Mouse (Mus musculus) midbrain, embryonic 11.5 days (tissue): ENCODE measurements at regions not wholly inside any gene's neighbourhood (a gene's known extent, or its start where the extent isn't known, plus 50 kb on each side); places are given as distances from the start of the nearest gene placed in this dataset.
A peak's percentile ranks its signal among the peaks of the same experiment; 100 is the strongest.

Source experiments
- ATAC-seq: fragments of 200-750 bp; cut with Nextera tagmentation; 2 replicates; pipeline ENCODE4 v1.8.0; 2017; ENCODE audit warnings: moderate TSS enrichment, moderate library complexity; ENCODE audit not compliant: low FRiP score
- DNase-seq: peaks from one replicate; pipeline ENCODE4 v3.0.0; 2015; ENCODE audit warnings: low spot score; ENCODE audit errors: missing footprints
- H3K27ac ChIP-seq: fragments of 300-500 bp; sonication (generic); 2 replicates; pipeline ENCODE4 v1.5.1; 2014; ENCODE audit warnings: low read depth, low read length
- H3K27me3 ChIP-seq: fragments of 300-500 bp; sonication (generic); 2 replicates; pipeline ENCODE4 v1.6.1; 2014; ENCODE audit warnings: mild to moderate bottlenecking, low read length, moderate library complexity, mixed read lengths; ENCODE audit not compliant: control insufficient read depth, insufficient read depth
- H3K36me3 ChIP-seq: fragments of 300-500 bp; sonication (generic); 2 replicates; pipeline ENCODE4 v1.6.1; 2014; ENCODE audit warnings: mild to moderate bottlenecking, low read length, moderate library complexity, mixed read lengths; ENCODE audit not compliant: control insufficient read depth, insufficient read depth
- H3K4me1 ChIP-seq: fragments of 300-500 bp; sonication (generic); 2 replicates; pipeline ENCODE4 v1.6.1; 2014; ENCODE audit warnings: low read length; ENCODE audit not compliant: control insufficient read depth, insufficient read depth
- H3K4me2 ChIP-seq: fragments of 300-500 bp; sonication (generic); 2 replicates; pipeline ENCODE4 v1.6.1; 2014; ENCODE audit warnings: mild to moderate bottlenecking, moderate library complexity
- H3K4me3 ChIP-seq: fragments of 300-500 bp; sonication (generic); 2 replicates; pipeline ENCODE4 v1.5.1; 2014; ENCODE audit warnings: low read depth, low read length
- H3K9ac ChIP-seq: fragments of 300-500 bp; sonication (generic); 2 replicates; pipeline ENCODE4 v1.6.1; 2014; ENCODE audit warnings: low read length
- H3K9me3 ChIP-seq: fragments of 300-500 bp; sonication (generic); 2 replicates; pipeline ENCODE4 v1.6.1; 2016; ENCODE audit warnings: low read length; ENCODE audit not compliant: control insufficient read depth
- WGBS: fragments of 180-500 bp; shearing (Covaris S2); extraction: QIAGEN DNeasy Blood & Tissue Kit; methylation state at CpG from one replicate; pipeline ENCODE4 v1.1.7; 2014; 5-methylcytosine and 5-hydroxymethylcytosine counted together

DNA sequence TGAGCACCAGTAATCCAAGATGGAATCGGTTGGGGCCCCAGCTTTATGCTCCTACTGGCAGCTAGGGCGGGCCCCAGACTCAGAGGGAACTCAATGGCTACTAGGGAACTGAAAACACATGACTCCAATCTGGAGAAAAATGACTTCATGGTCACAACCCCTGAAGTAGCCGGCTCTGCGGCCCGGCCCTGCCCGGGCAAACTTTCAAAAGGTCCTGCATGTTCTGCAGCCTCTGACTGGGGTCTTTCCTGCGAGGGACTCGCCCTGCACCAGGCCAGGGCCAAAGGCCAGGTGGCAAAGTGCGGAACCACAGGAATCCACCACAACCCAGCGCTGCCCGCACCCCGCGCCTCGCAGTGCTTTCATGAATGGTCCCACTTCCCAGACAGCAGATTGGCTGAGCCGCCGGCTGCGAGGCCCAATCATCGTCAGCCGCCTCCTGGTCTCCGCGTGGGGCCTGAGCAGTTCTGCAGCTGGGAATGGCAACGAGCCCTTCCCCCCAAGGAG lies 91.0 kb upstream of the Ccnd1 start:
- Histone ChIP-seq H3K9ac (peak overlapping the region; percentile 48), H3K4me1 (peaks cover 6% of the 10 kb centered on the region; the same call in 1 of the 2 replicates), H3K27me3 (no peaks in the 10 kb centered on the region), H3K9me3 (no peaks in the 10 kb centered on the region), H3K36me3 (no peaks in the 10 kb centered on the region), H3K4me3 (peak overlapping the region; percentile 22), H3K4me2 (peak overlapping the region; percentile 58), H3K27ac (peak overlapping the region; percentile 52)
- under 1% methylated on average over 22 of the region's 22 CpGs for WGBS
- peak; percentile 96 for ATAC-seq
- DNase-seq, result peak; percentile 97

DNA sequence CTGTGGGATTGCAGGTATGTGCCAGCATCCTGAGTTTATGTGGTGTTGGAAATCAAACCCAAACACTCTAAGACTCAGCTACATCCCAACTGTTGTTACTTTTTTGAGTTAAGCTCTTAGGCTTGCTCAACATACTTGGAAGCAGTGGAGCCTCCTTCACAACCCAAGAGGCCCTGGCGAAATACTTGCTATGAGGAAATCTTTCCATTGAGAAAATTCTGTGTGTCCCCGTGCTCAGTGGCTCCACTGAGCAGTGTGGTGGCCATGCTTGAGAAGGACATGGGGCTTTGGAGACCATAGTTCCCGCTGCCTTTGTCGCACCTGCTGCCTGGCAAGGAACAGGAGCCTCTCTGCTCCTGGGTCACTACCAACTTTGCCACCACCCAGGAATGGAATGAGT lies 89.9 kb upstream of the Ccnd1 start:
- H3K27me3 ChIP-seq, result no peaks in the 10 kb centered on the region
- DNase-seq (peak; percentile 51), ATAC-seq (no peak)
- H3K27ac ChIP-seq, result no peak overlapping the region
- no peaks in the 10 kb centered on the region for H3K9me3 ChIP-seq
- H3K4me1 ChIP-seq, result peaks cover 6% of the 10 kb centered on the region; the same call in 1 of the 2 replicates
- 83% methylated on average over 4 of the region's 4 CpGs for WGBS
- H3K9ac ChIP-seq, result no peak overlapping the region
- H3K4me2 ChIP-seq, result no peak overlapping the region
- H3K4me3 ChIP-seq, result no peak overlapping the region
- H3K36me3 ChIP-seq, result no peaks in the 10 kb centered on the region

GRCm38 (mm10) chr7:145029124-145029523 lies 89.4 kb upstream of the Ccnd1 start:
- Histone ChIP-seq H3K36me3 (no peaks in the 10 kb centered on the region), H3K27me3 (no peaks in the 10 kb centered on the region), H3K4me2 (no peak overlapping the region), H3K4me1 (peaks cover 6% of the 10 kb centered on the region; the same call in 1 of the 2 replicates), H3K9ac (no peak overlapping the region), H3K27ac (no peak overlapping the region), H3K9me3 (no peaks in the 10 kb centered on the region), H3K4me3 (no peak overlapping the region)
- DNase-seq, result peak; percentile 87
- WGBS, result 44% methylated on average over 4 of the region's 4 CpGs
- no peak for ATAC-seq

DNA sequence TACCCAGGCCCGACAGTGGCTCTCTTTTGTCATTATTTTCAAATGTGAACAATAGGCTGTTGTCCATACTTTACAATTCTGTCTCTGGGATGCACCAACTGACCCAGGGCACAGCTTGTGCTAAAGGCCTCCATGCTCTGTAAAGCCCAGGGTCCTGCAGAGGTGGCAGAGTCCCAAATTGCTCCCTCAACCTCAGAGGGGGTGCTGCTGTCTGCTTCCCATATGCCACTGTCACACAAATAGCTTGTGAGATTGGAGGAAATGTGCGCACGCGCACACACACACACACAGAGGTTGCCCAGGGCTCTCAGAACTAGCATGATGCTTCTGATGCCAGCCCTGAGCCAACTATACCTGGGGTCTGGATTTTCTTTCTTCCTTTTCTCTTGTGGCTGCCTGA lies 87.3 kb upstream of the Ccnd1 start:
- 86% methylated on average over 4 of the region's 4 CpGs for WGBS
- peaks cover 5% of the 10 kb centered on the region; the same call in 1 of the 2 replicates for H3K4me1 ChIP-seq
- DNase-seq (peak; percentile 77), ATAC-seq (no peak)
- no peaks in the 10 kb centered on the region for H3K27me3 ChIP-seq
- no peaks in the 10 kb centered on the region for H3K9me3 ChIP-seq
- no peaks in the 10 kb centered on the region for H3K36me3 ChIP-seq
- H3K27ac ChIP-seq, result no peak overlapping the region
- H3K9ac ChIP-seq, result no peak overlapping the region
- H3K4me3 ChIP-seq, result no peak overlapping the region
- H3K4me2 ChIP-seq, result no peak overlapping the region

DNA sequence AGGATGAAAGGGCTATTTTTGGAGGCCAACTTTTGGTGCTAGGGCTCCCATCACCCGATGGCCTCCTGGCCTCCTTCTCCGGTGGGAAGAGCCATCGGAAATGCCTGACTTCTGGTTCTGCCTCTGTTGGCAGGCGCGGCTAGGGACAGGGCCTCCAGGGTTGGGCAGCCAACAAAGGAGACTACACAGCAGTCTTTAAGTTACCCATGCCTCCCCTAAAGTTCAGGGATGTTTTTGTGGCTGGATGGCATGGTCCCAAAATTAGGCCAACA lies 86.2 kb upstream of the Ccnd1 start:
- Histone ChIP-seq H3K36me3 (no peaks in the 10 kb centered on the region), H3K9me3 (no peaks in the 10 kb centered on the region), H3K27me3 (no peaks in the 10 kb centered on the region), H3K4me3 (no peak overlapping the region), H3K4me2 (no peak overlapping the region), H3K27ac (no peak overlapping the region), H3K4me1 (no peaks in the 10 kb centered on the region; the same call in 1 of the 2 replicates), H3K9ac (no peak overlapping the region)
- DNase-seq (no peak), ATAC-seq (no peak)
- 87% methylated on average over 5 of the region's 5 CpGs for WGBS

GRCm38 (mm10) chr7:145025186-145026013 lies 85.7 kb upstream of the Ccnd1 start:
- H3K4me2 ChIP-seq, result no peak overlapping the region
- H3K4me3 ChIP-seq, result no peak overlapping the region
- no peaks in the 10 kb centered on the region for H3K9me3 ChIP-seq
- no peak overlapping the region for H3K27ac ChIP-seq
- H3K36me3 ChIP-seq, result no peaks in the 10 kb centered on the region
- H3K4me1 ChIP-seq, result no peaks in the 10 kb centered on the region; the same call in 1 of the 2 replicates
- no peaks in the 10 kb centered on the region for H3K27me3 ChIP-seq
- no peak for DNase-seq
- 74% methylated on average over 6 of the region's 6 CpGs for WGBS
- ATAC-seq, result no peak
- H3K9ac ChIP-seq, result no peak overlapping the region

- Histone ChIP-seq H3K36me3 (no peaks in the 10 kb centered on the region), H3K9ac (no peak overlapping the region), H3K4me2 (no peak overlapping the region), H3K27me3 (no peaks in the 10 kb centered on the region), H3K4me1 (no peaks in the 10 kb centered on the region), H3K9me3 (no peaks in the 10 kb centered on the region), H3K4me3 (no peak overlapping the region), H3K27ac (no peak overlapping the region)
- no peak for DNase-seq
- 84% methylated on average over 2 of the region's 2 CpGs for WGBS
- no peak for ATAC-seq
These were observed 84.9 kb upstream of the Ccnd1 start for GRCm38 (mm10) chr7:145024651-145025050.

DNA sequence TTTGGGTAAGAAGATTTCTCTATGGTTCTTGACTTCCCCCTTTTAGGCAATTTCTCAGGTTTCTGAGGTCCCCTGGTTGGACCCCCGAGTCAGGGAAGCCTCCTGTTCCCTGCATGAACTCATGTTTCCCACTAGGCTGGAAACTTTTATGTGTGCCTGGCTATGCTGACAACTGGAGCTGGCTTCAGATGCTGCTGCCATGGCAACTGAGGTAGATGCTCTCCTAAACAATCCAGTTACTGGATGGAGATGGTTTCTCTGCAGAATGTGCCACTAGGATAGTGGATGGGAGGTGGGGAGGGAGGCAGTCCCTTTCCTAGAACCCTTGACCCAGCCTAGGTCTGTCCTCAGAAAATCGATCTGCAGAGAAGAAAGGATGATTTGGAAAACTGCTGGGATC lies 79.4 kb upstream of the Ccnd1 start:
- Histone ChIP-seq H3K27me3 (no peaks in the 10 kb centered on the region), H3K27ac (no peak overlapping the region), H3K4me1 (peaks cover 11% of the 10 kb centered on the region), H3K4me2 (no peak overlapping the region), H3K9ac (no peak overlapping the region), H3K36me3 (no peaks in the 10 kb centered on the region), H3K4me3 (no peak overlapping the region), H3K9me3 (no peaks in the 10 kb centered on the region)
- ATAC-seq (no peak), DNase-seq (peak; percentile 54)
- WGBS, result 71% methylated on average over 2 of the region's 2 CpGs

- no peak overlapping the region for H3K4me3 ChIP-seq
- H3K36me3 ChIP-seq, result no peaks in the 10 kb centered on the region
- ATAC-seq (no peak), DNase-seq (peak; percentile 45)
- H3K9ac ChIP-seq, result no peak overlapping the region
- H3K27ac ChIP-seq, result no peak overlapping the region
- H3K27me3 ChIP-seq, result no peaks in the 10 kb centered on the region
- H3K9me3 ChIP-seq, result no peaks in the 10 kb centered on the region
- WGBS, result 89% methylated on average over 3 of the region's 3 CpGs
- H3K4me2 ChIP-seq, result no peak overlapping the region
- H3K4me1 ChIP-seq, result peaks cover 11% of the 10 kb centered on the region
These were observed 78.4 kb upstream of the Ccnd1 start for GRCm38 (mm10) chr7:145018149-145018548.
